Mouse (Mus musculus) erythroblast, embryonic 14.5 days (primary cell): ENCODE measurements around the gene Lcn6.

Experiments
- GATA1 ChIP-seq: IDR thresholded peaks from 2 replicates; pipeline ENCODE4 v1.6.1; 2012; ENCODE audit warnings: low read length, inconsistent platforms, mixed read lengths
- TAL1 ChIP-seq: IDR thresholded peaks from 3 replicates; pipeline ENCODE4 v1.6.1; 2012; ENCODE audit warnings: low read length, inconsistent platforms, mixed read lengths

GRCm38 (mm10) chr2:25706643-25707481, 30.3 kb downstream of the Lcn6 start, which contains the start of gene Bmyc:
- TF ChIP-seq TAL1, result no peak
- no peak for TF ChIP-seq GATA1
